ENCODE assay signal across 9 mouse cellular contexts in the genomic region with DNA sequence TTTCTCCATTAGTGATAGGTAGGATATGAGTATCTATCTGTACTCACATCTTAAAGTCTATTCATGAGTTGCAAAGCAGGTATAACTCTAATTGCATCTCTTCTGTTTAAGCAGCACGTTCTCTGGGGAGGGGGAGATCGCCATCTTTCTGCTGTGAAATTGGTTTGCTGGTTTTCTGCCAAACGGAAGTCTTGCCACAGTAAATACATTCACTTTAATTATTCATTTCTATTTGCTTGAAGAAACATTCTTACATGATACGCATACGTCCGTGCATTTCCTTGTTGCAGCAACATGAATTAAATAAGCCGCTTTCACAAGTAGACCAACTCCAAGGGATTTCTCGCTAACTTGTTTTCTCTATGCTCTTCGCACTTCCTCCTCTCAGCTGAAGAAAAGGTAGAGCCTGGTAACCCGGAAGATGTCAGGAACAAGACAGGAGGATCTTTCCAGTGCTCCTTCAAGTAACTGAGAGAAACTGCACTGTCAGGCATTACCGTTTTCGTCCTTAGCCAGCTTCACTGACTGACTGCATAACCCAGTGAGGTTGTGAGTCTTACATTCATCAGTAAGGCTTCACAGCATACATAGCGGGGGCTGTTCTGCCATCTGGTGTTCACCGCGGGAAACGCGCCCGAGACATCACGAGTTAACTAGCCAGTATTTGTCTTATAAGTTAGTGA. TPM values are rescaled to one million over a fixed set of nuclear protein-coding genes. Genes with fewer than 3 reads are reported as not detected.
DNase-seq lines count a peak whose midpoint lies in the region; ATAC-seq and TF ChIP-seq lines count a peak whose summit lies in the region.
"Had no signal": no experiment of that assay in that cellular context is flagged by ENCODE, and none has a peak within 500 bp of the region (broad histone marks: within the 10 kb centered on the region; RNA-seq: fewer than 3 reads in every experiment).

No protein-coding gene starts in this region.

- no peak overlapping the region for H3K4me2 ChIP-seq in heart, postnatal 0 days (ENCODE audit: low read depth, low read length)
- no peak overlapping the region for H3K4me2 ChIP-seq in liver, embryonic 15.5 days
- H3K4me2 ChIP-seq in neural tube, embryonic 13.5 days = no peak overlapping the region
- H3K4me2 ChIP-seq in stomach, postnatal 0 days (replicated peaks; ENCODE audit: low read depth) = 0 out of 2 replicates have a peak overlapping the region, but pooled peaks have one; percentile 1

- DNase-seq in CD8-positive naive resting alpha-beta T cell, adult 2 months (ENCODE audit: low read depth in 2 of 2, low spot score in 2 of 2) = peak; percentile 57 to 75
- peak; percentile 93 for DNase-seq in brain, adult 2 months (ENCODE audit: low read depth, low spot score)
- DNase-seq in forebrain, embryonic 10.5 days (ENCODE audit: extremely low spot score, low spot score) = peak; percentile 78
- DNase-seq in heart, postnatal 0 days (ENCODE audit: low spot score) = peak; percentile 78
- peak; percentile 72 to 86 for DNase-seq in kidney, postnatal 25 days
- peak; percentile 88 for DNase-seq in stomach, postnatal 0 days (ENCODE audit: low spot score)

- H3K9me3 ChIP-seq in forebrain, embryonic 10.5 days = no peaks in the 10 kb centered on the region
- H3K9me3 ChIP-seq in heart, postnatal 0 days (replicated peaks; ENCODE audit: control insufficient read depth, low read length) = no peaks in the 10 kb centered on the region
- H3K9me3 ChIP-seq in liver, embryonic 15.5 days (replicated peaks) = no peaks in the 10 kb centered on the region
- no peaks in the 10 kb centered on the region for H3K9me3 ChIP-seq in neural tube, embryonic 13.5 days
- H3K9me3 ChIP-seq in stomach, postnatal 0 days (ENCODE audit: control insufficient read depth, low read length) = no peaks in the 10 kb centered on the region; the same call in 1 of the 2 replicates

- H3K27me3 ChIP-seq in forebrain, embryonic 10.5 days (ENCODE audit: poor library complexity, severe bottlenecking) = no peaks in the 10 kb centered on the region
- no peaks in the 10 kb centered on the region for H3K27me3 ChIP-seq in heart, postnatal 0 days (ENCODE audit: control insufficient read depth, insufficient read depth, low read length)
- H3K27me3 ChIP-seq in liver, embryonic 15.5 days = no peaks in the 10 kb centered on the region
- no peaks in the 10 kb centered on the region for H3K27me3 ChIP-seq in neural tube, embryonic 13.5 days
- H3K27me3 ChIP-seq in stomach, postnatal 0 days (ENCODE audit: control insufficient read depth, insufficient read depth, low read length) = no peaks in the 10 kb centered on the region

- no peak overlapping the region for H3K9ac ChIP-seq in heart, postnatal 0 days (replicated peaks; ENCODE audit: low read depth, low read length)
- no peak overlapping the region for H3K9ac ChIP-seq in liver, embryonic 15.5 days
- no peak overlapping the region for H3K9ac ChIP-seq in neural tube, embryonic 13.5 days
- no peak overlapping the region for H3K9ac ChIP-seq in stomach, postnatal 0 days (ENCODE audit: low read length)

- no peak for TF ChIP-seq EP300 in heart, postnatal 0 days (IDR thresholded peaks at IDR 0.05; ENCODE audit: low read depth)
- TF ChIP-seq EP300 in stomach, postnatal 0 days (optimal IDR thresholded peaks at IDR 0.05) = no peak

- H3K27ac ChIP-seq in forebrain, embryonic 10.5 days = no peak overlapping the region
- H3K27ac ChIP-seq in heart, postnatal 0 days (ENCODE audit: low read depth) = no peak overlapping the region
- no peak overlapping the region for H3K27ac ChIP-seq in liver, embryonic 15.5 days (replicated peaks)
- H3K27ac ChIP-seq in neural tube, embryonic 13.5 days (replicated peaks) = no peak overlapping the region
- H3K27ac ChIP-seq in stomach, postnatal 0 days (replicated peaks) = no peak overlapping the region

- peak; percentile 95 for TF ChIP-seq CTCF in heart, postnatal 0 days (IDR thresholded peaks at IDR 0.05; ENCODE audit: low read depth)
- peak; percentile 99 for TF ChIP-seq CTCF in stomach, postnatal 0 days (IDR thresholded peaks at IDR 0.05; ENCODE audit: low read depth)

- H3K4me1 ChIP-seq in forebrain, embryonic 10.5 days = peaks cover 5% of the 10 kb centered on the region; the same call in 1 of the 2 replicates
- H3K4me1 ChIP-seq in heart, postnatal 0 days (ENCODE audit: control insufficient read depth, insufficient read depth) = no peaks in the 10 kb centered on the region
- H3K4me1 ChIP-seq in liver, embryonic 15.5 days (replicated peaks) = no peaks in the 10 kb centered on the region
- H3K4me1 ChIP-seq in neural tube, embryonic 13.5 days (replicated peaks) = peaks cover 6% of the 10 kb centered on the region; the same call in 1 of the 2 replicates
- no peaks in the 10 kb centered on the region for H3K4me1 ChIP-seq in stomach, postnatal 0 days (replicated peaks; ENCODE audit: control insufficient read depth, insufficient read depth)

- H3K4me3 ChIP-seq in forebrain, embryonic 10.5 days = no peak overlapping the region
- no peak overlapping the region for H3K4me3 ChIP-seq in heart, postnatal 0 days (ENCODE audit: low read depth, low read length)
- H3K4me3 ChIP-seq in liver, embryonic 15.5 days (replicated peaks) = no peak overlapping the region
- H3K4me3 ChIP-seq in neural tube, embryonic 13.5 days = no peak overlapping the region
- H3K4me3 ChIP-seq in stomach, postnatal 0 days (ENCODE audit: low read depth, low read length) = no peak overlapping the region

- no peaks in the 10 kb centered on the region for H3K36me3 ChIP-seq in forebrain, embryonic 10.5 days (replicated peaks)
- no peaks in the 10 kb centered on the region for H3K36me3 ChIP-seq in heart, postnatal 0 days (replicated peaks; ENCODE audit: control insufficient read depth, insufficient read depth, low read length)
- H3K36me3 ChIP-seq in liver, embryonic 15.5 days (replicated peaks) = no peaks in the 10 kb centered on the region
- no peaks in the 10 kb centered on the region for H3K36me3 ChIP-seq in neural tube, embryonic 13.5 days
- no peaks in the 10 kb centered on the region for H3K36me3 ChIP-seq in stomach, postnatal 0 days (ENCODE audit: control insufficient read depth, insufficient read depth, low read length)

- 43% methylated on average over 19 of the region's 19 CpGs for WGBS in forebrain, embryonic 10.5 days
- 38% methylated on average over 19 of the region's 19 CpGs for WGBS in heart, postnatal 0 days
- WGBS in liver, embryonic 15.5 days (ENCODE audit: insufficient replicate concordance) = 29% methylated on average over 19 of the region's 19 CpGs
- WGBS in neural tube, embryonic 13.5 days = 35% methylated on average over 19 of the region's 19 CpGs
- WGBS in stomach, postnatal 0 days = 33% methylated on average over 19 of the region's 19 CpGs

- peak; percentile 74; the same call in 1 of the 2 replicates for ATAC-seq in heart, postnatal 0 days (ENCODE audit: insufficient read depth, low read depth)
- 0 out of 2 replicates have a peak, but pooled peaks have one; percentile 37 for ATAC-seq in liver, embryonic 15.5 days (ENCODE audit: insufficient read depth)
- ATAC-seq in neural tube, embryonic 13.5 days (ENCODE audit: low read depth) = peak; percentile 88
- ATAC-seq in stomach, postnatal 0 days (ENCODE audit: low FRiP score, low TSS enrichment) = peak; percentile 85

RNA-seq across cellular contexts. Expression of a gene that starts 34.1 kb away (rescaled TPM):
- 1.6 and 2.3 TPM in 2 replicates for polyA plus RNA-seq in forebrain, embryonic 10.5 days (2016; fragmentation: Nextera tagmentation; extraction: Ambion mirVana)
- total RNA-seq in heart, postnatal 0 days (2014; rRNA removed; ENCODE audit: low replicate concordance) = 11.2 and 28.8 TPM in 2 replicates
- 7.0 and 7.9 TPM in 2 replicates for polyA plus RNA-seq in heart, postnatal 0 days (2015; fragmentation: Nextera tagmentation; extraction: Ambion mirVana)
- 2.5 and 2.6 TPM in 2 replicates for polyA plus RNA-seq in liver, embryonic 15.5 days (2015; fragmentation: Nextera tagmentation; extraction: Ambion mirVana)
- 7.2 and 7.6 TPM in 2 replicates for polyA plus RNA-seq in neural tube, embryonic 13.5 days (2015; fragmentation: Nextera tagmentation; extraction: Ambion mirVana)
- polyA plus RNA-seq in stomach, postnatal 0 days (2015; fragmentation: Nextera tagmentation; extraction: Ambion mirVana) = 3.7 and 5.1 TPM in 2 replicates

RNA-seq across cellular contexts. Expression of a gene that starts 34.7 kb away (rescaled TPM):
- not detected in 2 replicates for polyA plus RNA-seq in forebrain, embryonic 10.5 days (2016; fragmentation: Nextera tagmentation; extraction: Ambion mirVana)
- total RNA-seq in heart, postnatal 0 days (2014; rRNA removed; ENCODE audit: low replicate concordance) = 0.19 TPM in 1 of 2 replicates, not detected in the other
- polyA plus RNA-seq in heart, postnatal 0 days (2015; fragmentation: Nextera tagmentation; extraction: Ambion mirVana) = 0.12 and 0.87 TPM in 2 replicates
- polyA plus RNA-seq in liver, embryonic 15.5 days (2015; fragmentation: Nextera tagmentation; extraction: Ambion mirVana) = 589 and 735 TPM in 2 replicates
- polyA plus RNA-seq in neural tube, embryonic 13.5 days (2015; fragmentation: Nextera tagmentation; extraction: Ambion mirVana) = 0.21 TPM in 1 of 2 replicates, not detected in the other
- polyA plus RNA-seq in stomach, postnatal 0 days (2015; fragmentation: Nextera tagmentation; extraction: Ambion mirVana) = 3.3 and 7.0 TPM in 2 replicates
- polyA plus RNA-seq: heart, embryonic 14.5 days had no signal

RNA-seq across cellular contexts. Expression of a gene that starts 47.2 kb away (rescaled TPM):
- polyA plus RNA-seq in forebrain, embryonic 10.5 days (2016; fragmentation: Nextera tagmentation; extraction: Ambion mirVana) = 12.0 and 14.7 TPM in 2 replicates
- total RNA-seq in heart, postnatal 0 days (2014; rRNA removed; ENCODE audit: low replicate concordance) = 0.46 and 1.2 TPM in 2 replicates
- 5.0 and 5.8 TPM in 2 replicates for polyA plus RNA-seq in heart, postnatal 0 days (2015; fragmentation: Nextera tagmentation; extraction: Ambion mirVana)
- 1.3 and 1.4 TPM in 2 replicates for polyA plus RNA-seq in liver, embryonic 15.5 days (2015; fragmentation: Nextera tagmentation; extraction: Ambion mirVana)
- 6.1 and 9.5 TPM in 2 replicates for polyA plus RNA-seq in neural tube, embryonic 13.5 days (2015; fragmentation: Nextera tagmentation; extraction: Ambion mirVana)
- 3.3 and 3.5 TPM in 2 replicates for polyA plus RNA-seq in stomach, postnatal 0 days (2015; fragmentation: Nextera tagmentation; extraction: Ambion mirVana)

Comparison
In these comparisons a context has a peak if more than half of its experiments do, and no peak if none do; other contexts are left out.
1. ATAC-seq: peak in every context shown above with its lines; median percentile 88 in neural tube, embryonic 13.5 days; 85 in stomach, postnatal 0 days; 74 in heart, postnatal 0 days; 37 in liver, embryonic 15.5 days.
2. RNA of a gene that starts 34.7 kb away (polyA plus RNA-seq): 589 to 735 TPM in liver, embryonic 15.5 days; 3.3 to 7.0 TPM in stomach, postnatal 0 days, 0.12 to 0.87 TPM in heart, postnatal 0 days, 0.21 TPM in neural tube, embryonic 13.5 days and not detected in forebrain, embryonic 10.5 days; every median in the first group is over 10 times any median in the second.
3. Peak in every context shown above with its lines, with median percentiles within 50 percentile points of each other: DNase-seq.